Mouse (Mus musculus) telencephalon, adult 2 months (tissue): ENCODE data around the gene Ccdc151.

Source experiments
- DNase-seq: peaks from one replicate; pipeline ENCODE4 v3.0.0-alpha.2; 2011; ENCODE audit warnings: low read depth, low spot score

Gene Ccdc151

GRCm38 (mm10) chr9:21996178-21996867 lies 6.1 kb downstream of the Ccdc151 start:
- DNase-seq, result no peak

- no peak for DNase-seq
These were observed 10.2 kb downstream of the Ccdc151 start for GRCm38 (mm10) chr9:21992227-21992626.

GRCm38 (mm10) chr9:21989230-21990110 lies 13.0 kb downstream of the Ccdc151 start, which contains the start of gene Rgl3:
Rgl3 (minus strand) TSS chr9:21989446.
- no peak for DNase-seq

- no peak for DNase-seq
These were observed 13.9 kb downstream of the Ccdc151 start for GRCm38 (mm10) chr9:21988421-21989101.

- no peak for DNase-seq
These were observed 14.7 kb downstream of the Ccdc151 start for GRCm38 (mm10) chr9:21987592-21988342.

- DNase-seq, result no peak
These were observed 18.5 kb downstream of the Ccdc151 start for GRCm38 (mm10) chr9:21983911-21984310.

GRCm38 (mm10) chr9:21978398-21979128 lies 23.9 kb downstream of the Ccdc151 start:
- DNase-seq, result no peak

- DNase-seq, result no peak
These were observed 24.5 kb downstream of the Ccdc151 start for GRCm38 (mm10) chr9:21977972-21978371.

- no peak for DNase-seq
These were observed 25.1 kb downstream of the Ccdc151 start for GRCm38 (mm10) chr9:21977331-21977730.

- no peak for DNase-seq
These were observed 25.7 kb downstream of the Ccdc151 start for GRCm38 (mm10) chr9:21976626-21977175.

GRCm38 (mm10) chr9:21969304-21969703 lies 33.1 kb downstream of the Ccdc151 start:
- no peak for DNase-seq

- DNase-seq, result no peak
These were observed 33.6 kb downstream of the Ccdc151 start for GRCm38 (mm10) chr9:21968883-21969282.

- DNase-seq, result no peak
These were observed 39.0 kb downstream of the Ccdc151 start, which contains the start of gene Epor for GRCm38 (mm10) chr9:21963417-21963816. Epor (minus strand) TSS chr9:21963506.

- peak; percentile 75 for DNase-seq
These were observed 39.9 kb downstream of the Ccdc151 start for GRCm38 (mm10) chr9:21962416-21963059.

GRCm38 (mm10) chr9:21962010-21962409 lies 40.4 kb downstream of the Ccdc151 start:
- DNase-seq, result no peak

- DNase-seq, result no peak
These were observed 41.0 kb downstream of the Ccdc151 start for GRCm38 (mm10) chr9:21961366-21961980.

GRCm38 (mm10) chr9:21960558-21961208 lies 41.8 kb downstream of the Ccdc151 start:
- DNase-seq, result no peak

GRCm38 (mm10) chr9:21960135-21960534 lies 42.3 kb downstream of the Ccdc151 start:
- DNase-seq, result no peak

- no peak for DNase-seq
These were observed 43.2 kb downstream of the Ccdc151 start for GRCm38 (mm10) chr9:21959244-21959643.
